Mouse (Mus musculus): ENCODE data around the gene Hoxd13. TPM values are rescaled to one million over a fixed set of nuclear protein-coding genes. Genes with fewer than 3 reads are reported as not detected.

The Hoxd13 gene
- total RNA-seq (2021), result not detected

- DNase-seq (ENCODE audit: low spot score in 2 of 2), result no peak
- intact Hi-C loops (cut with DNase I), result loop anchor here (10.0 kb wide), 1 partner anchor 893 kb away; the partner anchor contains the start of gene Chn1
Measured at GRCm38 (mm10) chr2:74667842-74668357, at the start of gene Hoxd13. Gene Hoxd13, plus strand, starts transcription at chr2:74668310.

- no peak for DNase-seq (ENCODE audit: low spot score in 2 of 2)
- intact Hi-C loops (cut with DNase I), result no loop called here
Measured at GRCm38 (mm10) chr2:74619676-74620246, 48.3 kb upstream of the Hoxd13 start.

- DNase-seq (ENCODE audit: low spot score in 2 of 2), result no peak
- intact Hi-C loops (cut with DNase I), result no loop called here
Measured at GRCm38 (mm10) chr2:74620368-74620767, 47.7 kb upstream of the Hoxd13 start.

- intact Hi-C loops (cut with DNase I), result no loop called here
- no peak for DNase-seq (ENCODE audit: low spot score in 2 of 2)
Measured at GRCm38 (mm10) chr2:74635412-74635811, 32.7 kb upstream of the Hoxd13 start.

- no peak for DNase-seq (ENCODE audit: low spot score in 2 of 2)
- intact Hi-C loops (cut with DNase I), result no loop called here
Measured at GRCm38 (mm10) chr2:74642431-74642830, 25.7 kb upstream of the Hoxd13 start.

GRCm38 (mm10) chr2:74645631-74646030, 22.5 kb upstream of the Hoxd13 start:
- DNase-seq (ENCODE audit: low spot score in 2 of 2), result no peak
- intact Hi-C loops (cut with DNase I), result no loop called here

- intact Hi-C loops (cut with DNase I), result no loop called here
- DNase-seq (ENCODE audit: low spot score in 2 of 2), result no peak
Measured at GRCm38 (mm10) chr2:74647082-74647864, 20.8 kb upstream of the Hoxd13 start.

GRCm38 (mm10) chr2:74652996-74653340, 15.1 kb upstream of the Hoxd13 start:
- intact Hi-C loops (cut with DNase I), result loop anchor here (5.0 kb wide), 1 partner anchor 84 kb away; no protein-coding TSS in a partner anchor
- DNase-seq (ENCODE audit: low spot score in 2 of 2), result no peak

GRCm38 (mm10) chr2:74653781-74654535, 14.2 kb upstream of the Hoxd13 start:
- no peak for DNase-seq (ENCODE audit: low spot score in 2 of 2)
- intact Hi-C loops (cut with DNase I), result loop anchor here (2.0 to 5.0 kb wide), 2 partner anchors 83 to 353 kb away; no protein-coding TSS in a partner anchor

- intact Hi-C loops (cut with DNase I), result loop anchor here (2.0 to 5.0 kb wide), 2 partner anchors 82 to 354 kb away; no protein-coding TSS in a partner anchor
Measured at GRCm38 (mm10) chr2:74654743-74655419, 13.2 kb upstream of the Hoxd13 start.

GRCm38 (mm10) chr2:74655420-74655781, 12.7 kb upstream of the Hoxd13 start:
- intact Hi-C loops (cut with DNase I), result loop anchor here (2.0 kb wide), 1 partner anchor 355 kb away; no protein-coding TSS in a partner anchor
- DNase-seq (ENCODE audit: low spot score in 2 of 2), result no peak

More at GRCm38 (mm10) chr2:74654743-74655419, 13.2 kb upstream of the Hoxd13 start:
- no peak for DNase-seq (ENCODE audit: low spot score in 2 of 2)

GRCm38 (mm10) chr2:74655821-74656631, 12.1 kb upstream of the Hoxd13 start:
- DNase-seq (ENCODE audit: low spot score in 2 of 2), result no peak
- intact Hi-C loops (cut with DNase I), result loop anchor here (2.0 kb wide), 2 partner anchors 31 to 355 kb away; no protein-coding TSS in a partner anchor

- intact Hi-C loops (cut with DNase I), result loop anchor here (2.0 kb wide), 1 partner anchor 30 kb away; no protein-coding TSS in a partner anchor
- DNase-seq (ENCODE audit: low spot score in 2 of 2), result no peak
Measured at GRCm38 (mm10) chr2:74656632-74657021, 11.5 kb upstream of the Hoxd13 start.

- intact Hi-C loops (cut with DNase I), result loop anchor here (2.0 kb wide), 1 partner anchor 29 kb away; no protein-coding TSS in a partner anchor
- DNase-seq (ENCODE audit: low spot score in 2 of 2), result no peak
Measured at GRCm38 (mm10) chr2:74657251-74658023, 10.7 kb upstream of the Hoxd13 start.

- intact Hi-C loops (cut with DNase I), result no loop called here
- no peak for DNase-seq (ENCODE audit: low spot score in 2 of 2)
Measured at GRCm38 (mm10) chr2:74658024-74658666, 10.0 kb upstream of the Hoxd13 start.

GRCm38 (mm10) chr2:74658667-74659371, 9.3 kb upstream of the Hoxd13 start:
- intact Hi-C loops (cut with DNase I), result no loop called here
- no peak for DNase-seq (ENCODE audit: low spot score in 2 of 2)
